12 mouse cellular contexts compared by ENCODE assay signal in genomic region chr1:80240017-80240660, GRCm38 (mm10). TPM values are rescaled to one million over a fixed set of nuclear protein-coding genes. Genes with fewer than 3 reads are reported as not detected.
DNase-seq lines count a peak whose midpoint lies in the region; ATAC-seq lines count a peak whose summit lies in the region.
"Had no signal": no experiment of that assay in that cellular context is flagged by ENCODE, and none has a peak within 500 bp of the region (broad histone marks: within the 10 kb centered on the region; RNA-seq: fewer than 3 reads in every experiment).

No protein-coding gene starts in this region.

- no peaks in the 10 kb centered on the region for H3K36me3 ChIP-seq in neural tube, embryonic 15.5 days
- no peaks in the 10 kb centered on the region for H3K36me3 ChIP-seq in midbrain, embryonic 12.5 days
- H3K36me3 ChIP-seq in heart, embryonic 11.5 days (ENCODE audit: control insufficient read depth, insufficient read depth, low read length), result no peaks in the 10 kb centered on the region
- H3K36me3 ChIP-seq: heart, embryonic 13.5 days had no signal

- H3K4me2 ChIP-seq in neural tube, embryonic 15.5 days, result no peak overlapping the region
- 0 out of 2 replicates have a peak overlapping the region, but pooled peaks have one; percentile 14 for H3K4me2 ChIP-seq in midbrain, embryonic 12.5 days (replicated peaks)
- H3K4me2 ChIP-seq in heart, embryonic 11.5 days, result no peak overlapping the region; the same call in 1 of the 2 replicates
- H3K4me2 ChIP-seq: heart, embryonic 13.5 days had no signal

- H3K27me3 ChIP-seq in neural tube, embryonic 15.5 days (replicated peaks), result no peaks in the 10 kb centered on the region
- H3K27me3 ChIP-seq in midbrain, embryonic 12.5 days, result no peaks in the 10 kb centered on the region
- no peaks in the 10 kb centered on the region for H3K27me3 ChIP-seq in heart, embryonic 11.5 days (ENCODE audit: control insufficient read depth, insufficient read depth, low read length)
- H3K27me3 ChIP-seq: heart, embryonic 13.5 days had no signal

- no peak overlapping the region for H3K9ac ChIP-seq in neural tube, embryonic 15.5 days (replicated peaks)
- no peak overlapping the region for H3K9ac ChIP-seq in midbrain, embryonic 12.5 days (replicated peaks)
- no peak overlapping the region for H3K9ac ChIP-seq in heart, embryonic 11.5 days (ENCODE audit: low read depth, low read length)
- H3K9ac ChIP-seq: heart, embryonic 13.5 days; liver, embryonic 14.5 days had no signal

- H3K9me3 ChIP-seq in neural tube, embryonic 15.5 days (replicated peaks), result no peaks in the 10 kb centered on the region
- no peaks in the 10 kb centered on the region for H3K9me3 ChIP-seq in midbrain, embryonic 12.5 days
- H3K9me3 ChIP-seq in heart, embryonic 11.5 days (replicated peaks; ENCODE audit: control insufficient read depth, low read length), result no peaks in the 10 kb centered on the region
- H3K9me3 ChIP-seq: heart, embryonic 13.5 days had no signal

- peak; percentile 42 for DNase-seq in gastrocnemius, postnatal 25 days
- no peak for DNase-seq in gastrocnemius, postnatal 10 days
- DNase-seq in neural tube, embryonic 10.5 days (ENCODE audit: extremely low spot score, low spot score), result peak; percentile 17
- DNase-seq in adrenal gland, adult 18-20 months (ENCODE audit: low spot score in 2 of 2), result no peak
- DNase-seq: thymus, postnatal 4 days had no signal

- H3K27ac ChIP-seq in neural tube, embryonic 15.5 days (replicated peaks), result no peak overlapping the region
- H3K27ac ChIP-seq in midbrain, embryonic 12.5 days (replicated peaks), result no peak overlapping the region
- H3K27ac ChIP-seq in heart, embryonic 11.5 days (ENCODE audit: low read depth, low read length), result no peak overlapping the region
- H3K27ac ChIP-seq: heart, embryonic 13.5 days; liver, embryonic 14.5 days had no signal

- H3K4me3 ChIP-seq in neural tube, embryonic 15.5 days (replicated peaks), result no peak overlapping the region
- no peak overlapping the region for H3K4me3 ChIP-seq in midbrain, embryonic 12.5 days
- no peak overlapping the region for H3K4me3 ChIP-seq in heart, embryonic 11.5 days (ENCODE audit: low read depth, low read length)
- H3K4me3 ChIP-seq: heart, embryonic 13.5 days had no signal

- no peaks in the 10 kb centered on the region for H3K4me1 ChIP-seq in neural tube, embryonic 15.5 days
- peaks cover 28% of the 10 kb centered on the region for H3K4me1 ChIP-seq in midbrain, embryonic 12.5 days
- H3K4me1 ChIP-seq in heart, embryonic 11.5 days (ENCODE audit: control insufficient read depth, insufficient read depth, low read length), result no peaks in the 10 kb centered on the region
- H3K4me1 ChIP-seq: heart, embryonic 13.5 days had no signal

- 29% methylated on average over 12 of the region's 12 CpGs for WGBS in neural tube, embryonic 15.5 days
- 10% methylated on average over 12 of the region's 12 CpGs for WGBS in midbrain, embryonic 12.5 days
- 53% methylated on average over 12 of the region's 12 CpGs for WGBS in heart, embryonic 11.5 days (ENCODE audit: insufficient replicate concordance)

- no peak for ATAC-seq in neural tube, embryonic 15.5 days (ENCODE audit: low FRiP score)
- ATAC-seq in midbrain, embryonic 12.5 days (ENCODE audit: low FRiP score, low read depth), result peak; percentile 47
- no peak for ATAC-seq in heart, embryonic 11.5 days (replicated peaks; ENCODE audit: insufficient number of reproducible peaks, low FRiP score, low TSS enrichment)
- ATAC-seq in cerebellum, adult (ENCODE audit: insufficient number of reproducible peaks, low FRiP score, low TSS enrichment), result no peak

RNA-seq across cellular contexts. Expression of gene Fam124b, which starts 21.9 kb away (rescaled TPM):
- 1 to 10 TPM in 1 of 2 experiments, under 1 TPM in 1; 0.70 to 1.5 TPM for total RNA-seq in gastrocnemius, postnatal 25 days (2021)
- 1 to 10 TPM; 2.4 to 2.6 TPM for total RNA-seq in gastrocnemius, postnatal 10 days (2021)
- polyA plus RNA-seq in neural tube, embryonic 15.5 days (2015; fragmentation: Nextera tagmentation; extraction: Ambion mirVana), result 0.69 and 1.0 TPM in 2 replicates
- 0.43 and 0.59 TPM in 2 replicates for polyA plus RNA-seq in midbrain, embryonic 12.5 days (2016; fragmentation: Nextera tagmentation; extraction: Ambion mirVana)
- total RNA-seq in adrenal gland, adult 18-20 months (2021), result under 1 TPM; 0.38 to 0.40 TPM
- 0.26 and 0.27 TPM in 2 replicates for polyA plus RNA-seq in heart, embryonic 11.5 days (2014; fragmentation: Nextera tagmentation; extraction: Ambion mirVana)
- polyA plus RNA-seq: frontal cortex, adult 2 months; liver, embryonic 14.5 days had no signal

Comparison
In these comparisons a context has a peak if more than half of its experiments do, and no peak if none do; other contexts are left out.
1. DNase-seq: peak in gastrocnemius, postnatal 25 days (single experiment) and neural tube, embryonic 10.5 days (single experiment); none in gastrocnemius, postnatal 10 days (single experiment) and adrenal gland, adult 18-20 months (0 of 2).